In the genomic region with DNA sequence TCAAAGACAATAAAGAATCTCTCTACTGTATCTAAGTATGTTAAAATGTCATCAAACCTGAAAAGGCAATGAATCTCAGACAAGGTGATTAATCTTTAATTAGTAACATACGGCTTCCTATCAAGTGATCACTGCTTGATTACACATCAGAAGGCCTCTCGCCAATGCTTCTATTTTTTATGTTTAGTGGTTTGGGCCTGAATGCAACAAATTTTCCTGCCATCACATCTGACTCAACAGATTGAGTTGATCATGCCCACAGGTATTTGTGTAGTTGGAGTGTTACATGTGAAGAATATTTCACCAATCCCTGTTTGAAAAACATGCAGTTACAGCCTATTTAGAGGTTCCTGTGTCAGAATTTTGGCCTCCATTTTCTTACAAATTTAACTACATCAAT, we compare ENCODE assay signal across 17 mouse cellular contexts.
"Had no signal": no experiment of that assay in that cellular context is flagged by ENCODE, and none has a peak within 500 bp of the region (broad histone marks: within the 10 kb centered on the region; RNA-seq: fewer than 3 reads in every experiment).

No protein-coding gene starts in this region.

- ATAC-seq: hindbrain, postnatal 0 days; intestine, embryonic 16.5 days; liver, embryonic 12.5 days had no signal

- DNase-seq: gastrocnemius, postnatal 14 days; gastrocnemius, postnatal 36 days; heart, adult 11 months; heart, adult 2 months; heart, postnatal 10 days; heart, postnatal 36 days; kidney, adult 11 months; kidney, adult 2 months; kidney, adult 9 months; kidney, postnatal 14 days; kidney, postnatal 36 days; layer of hippocampus, adult 9-11 months; layer of hippocampus, postnatal 36 days; left cerebral cortex, postnatal 4 days had no signal
